Mouse (Mus musculus): ENCODE data around the gene Mrps11. TPM values are rescaled to one million over a fixed set of nuclear protein-coding genes. Genes with fewer than 3 reads are reported as not detected.

Gene Mrps11
- polyA plus RNA-seq, 2 experiments: 45.2 to 46.3 TPM

GRCm38 (mm10) chr7:78743731-78744385 lies 39.1 kb upstream of the Mrps11 start:
- Histone ChIP-seq H3K4me3 (ENCODE audit: insufficient read depth in 1 of 2, low read depth in 2 of 2, low read length in 2 of 2) (no peak overlapping the region), H3K27ac (no peak overlapping the region), H3K36me3 (replicated peaks; ENCODE audit: control insufficient read depth, insufficient read depth, low read depth) (no peaks in the 10 kb centered on the region), H3K9ac (replicated peaks) (no peak overlapping the region), H3K9me3 (ENCODE audit: control insufficient read depth, low read length) (no peaks in the 10 kb centered on the region), H3K4me1 (replicated peaks; ENCODE audit: control insufficient read depth in 2 of 2, insufficient read depth in 2 of 2, low read length in 1 of 2) (no peaks in the 10 kb centered on the region), H3K4me2 (ENCODE audit: low read depth) (no peak overlapping the region), H3K27me3 (ENCODE audit: control insufficient read depth, insufficient read depth, low read length) (no peaks in the 10 kb centered on the region)
- DNase-seq (ENCODE audit: low read depth in 3 of 3, low spot score in 3 of 3) (no peak), ATAC-seq (ENCODE audit: insufficient read depth) (no peak)
- TF ChIP-seq EP300 (IDR thresholded peaks at IDR 0.05; ENCODE audit: low read depth) (no peak), CTCF (IDR thresholded peaks at IDR 0.05; ENCODE audit: low read depth) (no peak)
- WGBS (ENCODE audit: insufficient replicate concordance): 24% methylated on average over 5 of the region's 5 CpGs

GRCm38 (mm10) chr7:78752961-78753360 lies 30.0 kb upstream of the Mrps11 start:
- TF ChIP-seq CTCF (IDR thresholded peaks at IDR 0.05; ENCODE audit: low read depth) (no peak), EP300 (IDR thresholded peaks at IDR 0.05; ENCODE audit: low read depth) (no peak)
- WGBS (ENCODE audit: insufficient replicate concordance): 47% methylated on average over 4 of the region's 4 CpGs
- Histone ChIP-seq H3K27me3 (ENCODE audit: control insufficient read depth, insufficient read depth, low read length) (no peaks in the 10 kb centered on the region), H3K36me3 (replicated peaks; ENCODE audit: control insufficient read depth, insufficient read depth, low read depth) (no peaks in the 10 kb centered on the region), H3K9me3 (ENCODE audit: control insufficient read depth, low read length) (no peaks in the 10 kb centered on the region), H3K4me3 (ENCODE audit: insufficient read depth in 1 of 2, low read depth in 2 of 2, low read length in 2 of 2) (no peak overlapping the region), H3K27ac (no peak overlapping the region), H3K9ac (replicated peaks) (no peak overlapping the region), H3K4me2 (ENCODE audit: low read depth) (no peak overlapping the region), H3K4me1 (replicated peaks; ENCODE audit: control insufficient read depth in 2 of 2, insufficient read depth in 2 of 2, low read length in 1 of 2) (no peaks in the 10 kb centered on the region)
- DNase-seq (ENCODE audit: low read depth in 3 of 3, low spot score in 3 of 3) (no peak), ATAC-seq (ENCODE audit: insufficient read depth) (no peak)

GRCm38 (mm10) chr7:78753752-78754457 lies 29.0 kb upstream of the Mrps11 start:
- TF ChIP-seq EP300 (IDR thresholded peaks at IDR 0.05; ENCODE audit: low read depth): no peak
- TF ChIP-seq CTCF (IDR thresholded peaks at IDR 0.05; ENCODE audit: low read depth): no peak
- Histone ChIP-seq H3K27me3 (ENCODE audit: control insufficient read depth, insufficient read depth, low read length) (no peaks in the 10 kb centered on the region), H3K4me1 (replicated peaks; ENCODE audit: control insufficient read depth in 2 of 2, insufficient read depth in 2 of 2, low read length in 1 of 2) (no peaks in the 10 kb centered on the region), H3K9ac (replicated peaks) (no peak overlapping the region), H3K4me3 (ENCODE audit: insufficient read depth in 1 of 2, low read depth in 2 of 2, low read length in 2 of 2) (no peak overlapping the region), H3K36me3 (replicated peaks; ENCODE audit: control insufficient read depth, insufficient read depth, low read depth) (no peaks in the 10 kb centered on the region), H3K27ac (no peak overlapping the region), H3K4me2 (ENCODE audit: low read depth) (no peak overlapping the region), H3K9me3 (ENCODE audit: control insufficient read depth, low read length) (no peaks in the 10 kb centered on the region)
- DNase-seq (ENCODE audit: low read depth in 3 of 3, low spot score in 3 of 3) (no peak), ATAC-seq (ENCODE audit: insufficient read depth) (no peak)
- 65% methylated on average over 7 of the region's 7 CpGs for WGBS (ENCODE audit: insufficient replicate concordance)

- no peaks in the 10 kb centered on the region for H3K36me3 ChIP-seq (replicated peaks; ENCODE audit: control insufficient read depth, insufficient read depth, low read depth)
- H3K9ac ChIP-seq (replicated peaks): no peak overlapping the region
- H3K4me1 ChIP-seq (replicated peaks; ENCODE audit: control insufficient read depth in 2 of 2, insufficient read depth in 2 of 2, low read length in 1 of 2): no peaks in the 10 kb centered on the region
- WGBS (ENCODE audit: insufficient replicate concordance): 57% methylated on average over 8 of the region's 8 CpGs
- no peak overlapping the region for H3K4me3 ChIP-seq (ENCODE audit: insufficient read depth in 1 of 2, low read depth in 2 of 2, low read length in 2 of 2)
- H3K27me3 ChIP-seq (ENCODE audit: control insufficient read depth, insufficient read depth, low read length): no peaks in the 10 kb centered on the region
- ATAC-seq (ENCODE audit: insufficient read depth): no peak
- DNase-seq (ENCODE audit: low read depth in 3 of 3, low spot score in 3 of 3): no peak
- H3K9me3 ChIP-seq (ENCODE audit: control insufficient read depth, low read length): no peaks in the 10 kb centered on the region
- H3K27ac ChIP-seq: no peak overlapping the region
- H3K4me2 ChIP-seq (ENCODE audit: low read depth): no peak overlapping the region
- TF ChIP-seq CTCF (IDR thresholded peaks at IDR 0.05; ENCODE audit: low read depth): no peak
- no peak for TF ChIP-seq EP300 (IDR thresholded peaks at IDR 0.05; ENCODE audit: low read depth)
These were observed 28.4 kb upstream of the Mrps11 start for GRCm38 (mm10) chr7:78754458-78755000.

GRCm38 (mm10) chr7:78763801-78764200 lies 19.1 kb upstream of the Mrps11 start:
- WGBS (ENCODE audit: insufficient replicate concordance): 68% methylated on average over 3 of the region's 3 CpGs
- ATAC-seq (ENCODE audit: insufficient read depth): no peak
- no peak for DNase-seq (ENCODE audit: low read depth in 3 of 3, low spot score in 3 of 3)
- Histone ChIP-seq H3K4me3 (ENCODE audit: insufficient read depth in 1 of 2, low read depth in 2 of 2, low read length in 2 of 2) (no peak overlapping the region), H3K9ac (replicated peaks) (no peak overlapping the region), H3K36me3 (replicated peaks; ENCODE audit: control insufficient read depth, insufficient read depth, low read depth) (no peaks in the 10 kb centered on the region), H3K27ac (no peak overlapping the region), H3K27me3 (ENCODE audit: control insufficient read depth, insufficient read depth, low read length) (no peaks in the 10 kb centered on the region), H3K9me3 (ENCODE audit: control insufficient read depth, low read length) (no peaks in the 10 kb centered on the region), H3K4me1 (replicated peaks; ENCODE audit: control insufficient read depth in 2 of 2, insufficient read depth in 2 of 2, low read length in 1 of 2) (no peaks in the 10 kb centered on the region), H3K4me2 (ENCODE audit: low read depth) (no peak overlapping the region)
- TF ChIP-seq CTCF (IDR thresholded peaks at IDR 0.05; ENCODE audit: low read depth) (no peak), EP300 (IDR thresholded peaks at IDR 0.05; ENCODE audit: low read depth) (no peak)
